Mouse (Mus musculus) frontal cortex, postnatal 10 days (tissue): ENCODE results near the gene Stk17b.
"Not testable (repeated sequence)": the region's sequence is repeated elsewhere in the genome, so short reads cannot be mapped to it uniquely, and the experiment has no call there.

ENCODE experiments used
- DNase-seq, 2 experiments: peaks; one replicate each; pipeline ENCODE4 v3.0.0; 2022; ENCODE audit warnings: low spot score in 2 of 2, mixed read lengths in 1 of 2

Stk17b gene

DNA sequence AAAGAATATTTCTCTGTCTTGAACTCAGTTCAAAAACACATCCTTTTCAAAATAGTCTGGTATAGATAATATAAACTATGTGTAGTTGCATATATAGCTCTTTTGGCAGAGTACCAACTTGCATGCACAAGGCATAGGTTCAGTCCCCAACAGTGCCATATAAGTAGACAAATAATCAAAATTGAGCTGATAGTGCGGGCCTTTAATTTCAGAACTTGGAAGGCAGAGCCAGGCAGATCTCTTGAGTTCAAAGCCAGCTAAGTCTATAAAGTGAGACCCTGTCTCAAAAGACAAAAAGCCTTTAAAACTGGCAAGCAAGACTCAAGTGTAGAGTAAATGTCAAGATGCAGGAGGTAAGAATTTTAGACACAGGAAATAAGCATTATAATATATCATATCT is 2.1 kb downstream of the Stk17b start:
- DNase-seq, result no peak

DNA sequence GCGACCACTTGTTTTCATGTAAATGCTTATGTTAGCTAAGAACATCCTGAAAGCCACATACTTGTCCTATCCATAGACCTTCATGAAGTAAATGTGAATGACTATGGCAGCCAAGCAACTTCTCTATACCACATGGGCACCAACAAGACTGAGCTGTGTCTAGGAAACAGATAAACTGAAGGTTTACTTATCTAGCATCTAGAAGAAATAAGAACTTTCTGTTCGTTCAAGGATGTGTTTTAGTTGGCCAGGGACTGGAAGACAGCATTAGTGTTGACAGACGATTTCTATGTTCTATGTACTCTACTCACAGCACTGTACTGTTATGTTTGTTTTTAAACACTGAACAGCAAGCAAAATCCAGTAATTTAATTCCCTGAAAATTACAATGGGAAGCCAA is 2.9 kb downstream of the Stk17b start:
- DNase-seq, result no peak

DNA sequence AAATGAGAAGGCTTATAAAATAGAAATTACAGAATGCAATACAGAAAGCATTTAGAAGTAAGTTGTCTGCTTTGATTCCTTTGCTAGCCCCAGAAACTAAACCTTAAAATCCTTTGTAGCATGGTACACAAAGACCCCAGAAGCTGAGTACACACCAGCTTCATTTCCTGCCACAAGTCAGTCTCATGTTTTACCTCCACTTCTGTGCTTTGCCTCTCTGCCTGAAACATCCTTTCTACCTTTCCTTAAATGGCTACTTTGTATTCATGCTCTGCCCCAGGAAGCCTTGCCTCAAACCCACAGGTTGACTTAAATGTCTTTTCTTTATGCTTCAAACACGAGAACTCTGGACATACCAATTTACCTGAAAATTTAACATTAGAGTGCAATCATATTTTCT is 3.7 kb downstream of the Stk17b start:
- no peak for DNase-seq

DNA sequence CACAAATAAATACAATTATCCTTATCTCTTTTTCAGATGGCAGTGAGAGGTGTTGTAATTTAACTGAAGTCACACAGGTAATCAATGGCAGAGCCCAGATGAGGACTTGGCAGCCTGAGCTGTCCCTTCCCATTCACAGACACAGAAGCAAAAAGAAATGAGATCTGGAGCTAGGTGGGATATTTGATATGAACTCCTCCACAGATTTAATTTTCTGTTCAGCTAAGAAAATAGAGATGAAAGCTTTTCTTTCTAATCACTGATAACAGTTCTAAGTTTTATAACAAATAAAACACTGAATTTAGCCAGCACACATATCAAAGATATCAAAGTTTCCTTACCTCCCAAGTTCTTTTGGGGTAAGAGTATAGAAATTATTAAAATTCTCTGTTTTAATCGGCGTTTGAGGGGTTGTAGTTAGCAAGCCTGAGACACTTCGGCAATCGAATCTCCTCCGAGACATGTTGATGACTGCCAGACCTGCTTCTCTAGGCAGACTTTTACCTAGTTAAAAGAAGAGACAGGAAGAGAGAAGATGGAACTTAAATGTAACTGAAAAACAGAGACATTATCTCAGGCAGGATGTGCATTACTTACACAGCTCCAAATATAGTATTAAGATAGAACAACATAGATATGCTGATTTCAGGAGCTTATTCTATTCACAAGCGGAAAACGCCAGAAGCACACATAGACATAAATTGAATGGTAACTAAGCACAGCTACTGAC is 8.7 kb downstream of the Stk17b start:
- no peak for DNase-seq

DNA sequence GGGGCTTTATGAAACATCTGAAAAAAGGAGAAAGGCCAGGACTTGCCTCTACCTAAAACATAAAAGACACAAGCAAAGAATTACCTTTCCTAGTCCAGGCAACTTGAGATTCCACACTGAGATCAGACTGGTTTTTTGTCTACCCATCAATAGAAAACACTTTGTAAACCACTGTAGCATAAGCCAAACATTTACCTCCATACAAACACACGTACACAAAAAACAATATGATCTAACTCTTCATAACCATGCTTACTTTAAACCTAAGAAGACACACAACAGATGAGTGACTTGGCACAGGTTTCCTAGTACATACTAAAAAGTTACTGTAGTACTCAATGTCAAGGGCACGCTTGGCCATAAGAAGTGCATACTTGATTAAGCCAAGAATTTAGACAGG is 9.5 kb downstream of the Stk17b start:
- DNase-seq, result no peak

- no peak for DNase-seq
Observed at GRCm38 (mm10) chr1:53775036-53775435, 10.0 kb downstream of the Stk17b start.

DNA sequence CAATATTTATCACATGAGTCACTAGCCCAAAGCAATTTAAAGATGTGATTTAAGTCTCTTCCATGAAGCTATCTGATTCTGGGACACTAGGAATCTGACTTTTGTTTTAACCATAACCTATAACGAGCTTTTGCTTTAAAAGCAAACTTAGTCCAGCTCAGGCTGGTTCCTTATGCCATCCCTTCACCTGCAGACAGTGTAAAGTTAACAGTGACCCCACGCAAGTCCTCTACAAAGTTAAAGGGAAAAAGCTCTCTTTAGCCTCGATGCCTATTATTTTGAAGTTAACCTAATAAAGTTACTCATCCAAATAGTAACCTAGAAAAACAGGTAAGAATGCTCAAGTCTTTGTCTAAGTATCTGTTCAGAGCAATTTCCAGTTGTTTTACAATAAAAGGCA is 10.5 kb downstream of the Stk17b start:
- DNase-seq, result no peak

- no peak for DNase-seq
Observed at GRCm38 (mm10) chr1:53773994-53774393, 11.0 kb downstream of the Stk17b start.

DNA sequence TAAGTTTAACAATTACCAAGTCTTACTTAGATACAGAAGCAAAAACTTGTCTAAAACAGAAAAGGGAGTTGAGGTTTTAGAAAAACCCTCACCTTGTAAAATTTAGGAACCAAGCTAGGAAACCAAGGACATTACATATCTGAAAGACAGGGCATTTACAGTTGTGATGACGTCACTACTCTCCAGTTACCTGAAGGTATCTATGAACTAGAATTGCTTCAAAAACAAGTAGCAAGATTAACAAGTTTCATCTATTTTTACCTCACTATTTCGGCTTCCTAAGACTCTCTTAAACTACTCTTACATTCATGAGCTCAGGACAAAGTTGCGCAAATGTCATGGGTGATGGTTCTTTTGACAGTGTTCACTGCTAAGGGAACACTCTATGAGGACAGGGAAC is 12.1 kb downstream of the Stk17b start:
- no peak for DNase-seq

- no peak for DNase-seq
Observed at GRCm38 (mm10) chr1:53771476-53771875, 13.5 kb downstream of the Stk17b start.

DNA sequence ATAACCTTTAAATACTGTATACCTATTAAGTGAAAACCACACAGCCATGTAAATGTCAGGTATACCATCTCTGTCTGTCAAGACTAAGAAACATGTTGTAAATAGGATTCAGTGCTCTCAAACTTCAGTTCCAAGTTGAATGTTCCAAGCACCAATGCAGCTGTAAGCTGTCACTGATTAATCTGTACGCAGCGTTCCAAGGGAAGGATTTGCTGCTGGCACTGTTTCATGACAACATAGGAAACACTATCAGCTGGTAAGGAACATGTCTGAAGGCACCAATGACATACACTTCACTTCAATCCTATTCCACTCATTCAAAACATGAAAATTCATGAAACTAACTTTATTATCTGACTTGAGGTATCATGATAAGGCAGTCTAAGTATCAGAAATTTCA is 18.9 kb downstream of the Stk17b start:
- DNase-seq, result no peak

DNA sequence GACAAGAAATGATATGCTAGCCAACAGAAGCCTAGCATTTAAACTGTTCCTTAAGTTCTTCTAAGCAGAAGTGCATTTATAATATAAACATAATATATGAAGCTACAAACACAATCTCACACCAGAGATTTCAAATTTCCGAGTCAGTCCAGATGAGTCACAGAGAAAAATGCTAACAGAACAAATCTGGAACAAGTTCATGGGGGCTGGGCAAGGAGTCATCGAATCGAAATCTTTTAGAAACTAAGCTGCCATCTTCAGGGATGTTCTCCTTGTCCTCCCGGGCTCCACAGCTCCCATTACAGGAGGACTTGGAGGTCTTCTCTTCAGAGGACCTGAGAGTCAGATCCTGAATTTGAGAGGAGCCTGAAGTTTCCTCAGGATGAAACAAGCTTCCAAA is 27.7 kb downstream of the Stk17b start:
- DNase-seq, result no peak

GRCm38 (mm10) chr1:53753501-53753900 is 31.5 kb downstream of the Stk17b start:
- not testable (repeated sequence) for DNase-seq

DNA sequence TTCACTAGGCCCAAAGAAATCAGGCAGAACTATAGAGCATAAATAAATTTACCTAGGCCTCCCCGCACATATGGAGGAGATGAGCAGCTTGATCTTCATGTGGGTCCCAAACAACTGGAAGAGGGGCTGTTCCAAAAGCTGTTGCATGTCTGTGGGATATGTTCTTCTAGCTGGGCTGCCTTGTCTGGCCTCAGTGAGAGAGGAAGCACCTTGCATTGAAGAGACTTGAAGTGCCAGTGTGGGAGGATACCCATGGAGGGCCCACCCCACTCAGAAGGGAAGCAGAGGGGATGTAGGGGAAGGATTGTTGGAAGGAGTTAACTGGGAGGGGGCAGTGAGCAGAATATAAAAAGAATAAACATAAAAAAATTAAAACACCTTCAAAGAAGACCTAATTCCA is 33.9 kb downstream of the Stk17b start:
- DNase-seq, result no peak

DNA sequence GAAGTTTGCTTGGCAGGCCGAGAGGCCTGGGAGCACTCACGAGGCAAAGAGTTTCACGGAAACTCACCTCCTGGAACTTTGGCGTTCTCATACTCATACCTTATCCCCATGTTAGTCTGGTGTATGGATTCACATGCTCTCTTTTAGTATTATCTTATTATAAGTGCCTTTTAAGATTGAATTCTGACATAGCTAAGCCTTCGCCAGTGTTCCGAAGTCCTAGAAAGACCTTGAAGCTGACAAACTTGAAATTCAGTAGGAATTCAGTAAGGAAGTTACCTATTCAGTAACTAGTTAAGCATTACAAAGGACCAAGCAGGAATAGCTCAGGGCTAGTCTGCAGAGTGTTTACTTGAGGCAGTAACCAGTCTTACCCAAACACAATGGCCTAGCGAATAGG is 34.3 kb downstream of the Stk17b start:
- DNase-seq, result not testable (repeated sequence)

- not testable (repeated sequence) for DNase-seq
Observed at GRCm38 (mm10) chr1:53749881-53750385, 35.1 kb downstream of the Stk17b start.

- DNase-seq, result no peak
Observed at GRCm38 (mm10) chr1:53748571-53748970, 36.5 kb downstream of the Stk17b start.

- DNase-seq, result no peak
Observed at GRCm38 (mm10) chr1:53746001-53746400, 39.0 kb downstream of the Stk17b start.

DNA sequence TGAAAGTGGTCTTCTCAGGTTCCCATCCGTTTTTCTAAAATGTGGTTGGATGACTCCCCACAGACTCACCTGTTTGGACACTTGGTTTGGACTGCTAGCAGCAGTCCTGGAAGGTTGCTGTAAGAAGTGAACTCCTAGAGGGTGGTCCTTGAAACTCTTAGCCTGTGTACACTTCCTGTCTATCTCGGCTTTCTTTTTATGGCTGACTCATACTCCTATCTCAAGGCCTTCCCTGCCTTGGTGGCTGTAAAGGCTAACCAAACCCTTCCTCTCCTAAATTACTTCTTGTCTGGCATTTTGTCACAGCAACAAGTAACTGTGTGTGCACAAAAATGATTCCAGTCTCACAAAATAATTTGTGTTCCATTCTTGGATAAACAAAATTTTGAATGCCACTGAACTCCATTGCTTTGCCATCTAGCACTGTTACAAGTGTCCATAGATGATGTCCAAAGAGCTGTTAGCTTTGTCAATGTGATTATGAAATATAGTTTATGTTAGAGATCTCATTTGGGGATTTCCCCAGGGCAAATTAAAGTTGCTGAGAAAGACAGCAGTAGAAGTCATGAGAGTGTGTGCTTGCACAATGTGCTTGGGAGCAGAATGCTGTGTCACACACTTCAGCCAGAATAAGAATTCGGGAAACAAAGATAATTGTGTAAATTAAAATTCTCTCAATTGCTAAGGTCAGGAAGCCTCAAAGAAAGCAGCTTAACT is 43.1 kb downstream of the Stk17b start:
- no peak for DNase-seq

- no peak for DNase-seq
Observed at GRCm38 (mm10) chr1:53740777-53741336, 44.2 kb downstream of the Stk17b start.

DNA sequence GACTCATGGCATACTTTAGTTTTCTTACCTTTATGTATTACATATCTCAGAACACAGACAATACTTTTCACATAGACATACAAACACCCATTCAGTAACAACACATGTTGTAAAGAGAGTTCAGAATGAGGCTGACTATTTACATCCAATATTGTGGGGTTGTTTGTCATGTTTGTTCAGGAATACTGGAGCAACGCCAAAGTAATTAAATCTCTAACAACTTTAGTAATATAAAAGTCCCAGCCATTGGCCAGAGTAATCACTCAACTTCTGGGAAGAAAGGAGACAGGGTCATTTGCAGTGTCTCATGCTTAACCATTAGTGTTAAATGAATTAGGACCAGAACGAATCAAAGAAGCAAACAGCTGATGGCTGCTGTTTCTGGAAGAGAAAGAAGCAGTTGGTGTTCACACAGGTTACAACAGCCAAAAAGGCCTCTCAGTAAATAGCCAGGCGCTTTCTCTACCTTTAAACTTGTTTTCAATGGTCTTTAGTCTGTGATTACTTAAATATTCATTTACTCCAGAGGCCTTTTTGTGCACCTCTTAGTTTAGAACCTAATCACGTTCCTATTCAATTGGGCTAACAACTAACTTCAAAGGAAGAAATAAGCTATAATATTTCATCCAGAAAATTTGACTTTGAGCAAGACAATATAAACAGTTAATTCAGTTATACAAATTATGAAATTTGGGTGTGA is 44.8 kb downstream of the Stk17b start:
- DNase-seq, result not testable (repeated sequence)

DNA sequence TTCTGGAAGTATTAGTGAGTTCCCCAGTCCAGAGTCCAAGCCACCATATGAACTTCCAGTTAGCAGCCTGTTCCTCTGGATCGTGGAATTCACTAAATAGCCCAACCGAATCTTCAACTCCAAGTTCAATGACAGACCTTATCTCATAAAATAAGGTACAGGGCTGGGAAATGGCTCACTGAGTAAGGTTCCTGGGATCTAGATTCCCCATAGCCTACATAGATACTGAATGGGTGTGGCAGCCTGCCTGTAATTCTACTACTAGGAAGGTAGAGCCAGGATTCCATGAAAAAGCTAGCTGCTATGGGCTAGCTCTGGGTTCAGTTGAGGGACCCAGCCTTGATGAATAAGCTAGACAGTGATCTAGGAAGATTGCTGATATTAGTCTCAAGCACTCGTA is 48.4 kb downstream of the Stk17b start:
- DNase-seq, result no peak
